Mouse (Mus musculus) ES-E14 (cell line): ENCODE measurements at regions not wholly inside any gene's neighbourhood (a gene's known extent, or its start where the extent isn't known, plus 50 kb on each side); places are given as distances from the start of the nearest gene placed in this dataset.

Experiments used
- HCFC1 ChIP-seq: IDR thresholded peaks from 2 replicates; pipeline ENCODE4 v1.6.1; 2012; ENCODE audit warnings: low read length, inconsistent platforms, borderline replicate concordance; ENCODE audit not compliant: insufficient read depth
- ZC3H11A ChIP-seq: IDR thresholded peaks from 2 replicates; pipeline ENCODE4 v1.6.1; 2012; ENCODE audit warnings: low read depth, mild to moderate bottlenecking, inconsistent platforms, low read length, borderline replicate concordance

- TF ChIP-seq ZC3H11A (no peak), HCFC1 (no peak)
Measured at GRCm38 (mm10) chr16:67871304-67872022, 250.8 kb upstream of the Cadm2 start.
